Mouse (Mus musculus) right cerebral cortex, postnatal 4 days (tissue): Measurements from ENCODE around the gene Serpinb9.
"Not testable (repeated sequence)": the region's sequence is repeated elsewhere in the genome, so short reads cannot be mapped to it uniquely, and the experiment has no call there.

Experiments used
- DNase-seq: peaks from one replicate; pipeline ENCODE4 v3.0.0-alpha.2; 2022

Serpinb9 gene

GRCm38 (mm10) chr13:33002950-33003349 lies at the start of gene Serpinb9:
Gene Serpinb9, plus strand, starts transcription at chr13:33003250.
- DNase-seq = no peak

GRCm38 (mm10) chr13:32956537-32956936 lies 46.5 kb upstream of the Serpinb9 start:
- DNase-seq = no peak

GRCm38 (mm10) chr13:32957917-32958316 lies 45.1 kb upstream of the Serpinb9 start:
- DNase-seq = no peak

GRCm38 (mm10) chr13:32958521-32958920 lies 44.5 kb upstream of the Serpinb9 start:
- not testable (repeated sequence) for DNase-seq

GRCm38 (mm10) chr13:32963990-32964753 lies 38.9 kb upstream of the Serpinb9 start:
- no peak for DNase-seq

- DNase-seq = no peak
These were observed 37.9 kb upstream of the Serpinb9 start, which contains the start of gene Serpinb6b for GRCm38 (mm10) chr13:32964989-32965811. Gene Serpinb6b, plus strand, starts transcription at chr13:32965209.

- DNase-seq = no peak
These were observed 36.9 kb upstream of the Serpinb9 start for GRCm38 (mm10) chr13:32966116-32966515.

- DNase-seq = no peak
These were observed 35.8 kb upstream of the Serpinb9 start for GRCm38 (mm10) chr13:32967233-32967632.

GRCm38 (mm10) chr13:32968353-32968984 lies 34.6 kb upstream of the Serpinb9 start:
- DNase-seq = no peak

GRCm38 (mm10) chr13:32968996-32969640 lies 33.9 kb upstream of the Serpinb9 start:
- DNase-seq = no peak

- no peak for DNase-seq
These were observed 33.4 kb upstream of the Serpinb9 start for GRCm38 (mm10) chr13:32969641-32970040.

- DNase-seq = no peak
These were observed 32.3 kb upstream of the Serpinb9 start for GRCm38 (mm10) chr13:32970776-32971175.

GRCm38 (mm10) chr13:32974268-32974667 lies 28.8 kb upstream of the Serpinb9 start:
- DNase-seq = no peak

GRCm38 (mm10) chr13:32974889-32975460 lies 28.1 kb upstream of the Serpinb9 start:
- no peak for DNase-seq

- DNase-seq = no peak
These were observed 27.3 kb upstream of the Serpinb9 start for GRCm38 (mm10) chr13:32975710-32976109.

GRCm38 (mm10) chr13:32982556-32983042 lies 20.5 kb upstream of the Serpinb9 start:
- DNase-seq = no peak

- no peak for DNase-seq
These were observed 16.8 kb upstream of the Serpinb9 start for GRCm38 (mm10) chr13:32986256-32986655.

- DNase-seq = no peak
These were observed 9.7 kb upstream of the Serpinb9 start for GRCm38 (mm10) chr13:32993152-32993893.

- DNase-seq = no peak
These were observed 9.2 kb upstream of the Serpinb9 start for GRCm38 (mm10) chr13:32993894-32994242.

GRCm38 (mm10) chr13:32995051-32995450 lies 8.0 kb upstream of the Serpinb9 start:
- DNase-seq = no peak

- no peak for DNase-seq
These were observed 1.7 kb upstream of the Serpinb9 start for GRCm38 (mm10) chr13:33001341-33001740.
